Mouse (Mus musculus): ENCODE results near the gene Ccdc184.

GRCm38 (mm10) chr15:98180567-98181131 is 13.7 kb downstream of the Ccdc184 start:
- no peak for TF ChIP-seq CTCF (IDR thresholded peaks at IDR 0.05; ENCODE audit: borderline replicate concordance, insufficient read depth, low read depth, low read length)
- no peak for TF ChIP-seq POLR2A (IDR thresholded peaks at IDR 0.05; ENCODE audit: borderline replicate concordance, insufficient read depth, low read length)

Measured in cerebellum, adult 2 months (tissue).